Mouse (Mus musculus) cerebellum, postnatal 25 days (tissue): ENCODE results near the gene Inpp5k.

Experiments
- DNase-seq, 2 experiments: peaks; one replicate each; pipeline ENCODE4 v3.0.0; 2021; ENCODE audit warnings: mixed read lengths in 2 of 2

Gene Inpp5k

GRCm38 (mm10) chr11:75621426-75621825 is 9.4 kb upstream of the Inpp5k start:
- no peak for DNase-seq

GRCm38 (mm10) chr11:75622588-75623329 is 8.0 kb upstream of the Inpp5k start:
- no peak for DNase-seq

GRCm38 (mm10) chr11:75624102-75624554 is 6.7 kb upstream of the Inpp5k start:
- DNase-seq, result no peak

GRCm38 (mm10) chr11:75625820-75626219 is 5.0 kb upstream of the Inpp5k start:
- no peak for DNase-seq

- no peak for DNase-seq
Observed at GRCm38 (mm10) chr11:75630098-75630497, 690 bp upstream of the Inpp5k start.

GRCm38 (mm10) chr11:75631561-75632225 is 905 bp downstream of the Inpp5k start:
- DNase-seq, result peak in 1 of 2 experiments; percentile 55

GRCm38 (mm10) chr11:75632921-75633320 is 2.1 kb downstream of the Inpp5k start:
- DNase-seq, result no peak

GRCm38 (mm10) chr11:75634801-75635200 is 4.0 kb downstream of the Inpp5k start:
- no peak for DNase-seq

- DNase-seq, result no peak
Observed at GRCm38 (mm10) chr11:75635315-75635714, 4.5 kb downstream of the Inpp5k start.

GRCm38 (mm10) chr11:75643323-75643722 is 12.5 kb downstream of the Inpp5k start:
- no peak for DNase-seq

- no peak for DNase-seq
Observed at GRCm38 (mm10) chr11:75644684-75645083, 13.9 kb downstream of the Inpp5k start.

GRCm38 (mm10) chr11:75647681-75648211 is 17.0 kb downstream of the Inpp5k start:
- DNase-seq, result peak; percentile 66 to 73

- DNase-seq, result no peak
Observed at GRCm38 (mm10) chr11:75649155-75649561, 18.4 kb downstream of the Inpp5k start.

- DNase-seq, result no peak
Observed at GRCm38 (mm10) chr11:75650311-75650710, 19.5 kb downstream of the Inpp5k start, which contains the start of gene Myo1c. TSS of gene Myo1c (plus strand) at chr11:75650504.

GRCm38 (mm10) chr11:75650958-75651425 is 20.2 kb downstream of the Inpp5k start:
- no peak for DNase-seq

GRCm38 (mm10) chr11:75651426-75652221 is 20.8 kb downstream of the Inpp5k start:
- DNase-seq, result peak; percentile 86 to 89

- DNase-seq, result peak in 1 of 2 experiments; percentile 49
Observed at GRCm38 (mm10) chr11:75652222-75652941, 21.6 kb downstream of the Inpp5k start.

- DNase-seq, result no peak
Observed at GRCm38 (mm10) chr11:75652942-75653684, 22.3 kb downstream of the Inpp5k start.

GRCm38 (mm10) chr11:75653781-75654470 is 23.1 kb downstream of the Inpp5k start:
- peak; percentile 82 for DNase-seq
